Mouse (Mus musculus) heart, postnatal 36 days (tissue): ENCODE results near the gene Ubac1. TPM values are rescaled to one million over a fixed set of nuclear protein-coding genes. Genes with fewer than 3 reads are reported as not detected.
A peak's percentile ranks its signal among the peaks of the same experiment; 100 is the strongest.

Experiments
- DNase-seq, 2 experiments: peaks; one replicate each; pipeline ENCODE4 v3.0.0; 2021 to 2022
- intact Hi-C: fragments of 180-260 bp; cut with DNase I; formaldehyde crosslinking; loops from one replicate; pipeline ENCODE4 v1.15.1; 2025
- total RNA-seq, 2 experiments: library from RNA; stranded (reverse); gene quantifications; 2 replicates each; pipeline ENCODE4 v1.2.3; 2021

Ubac1 gene
- total RNA-seq, 2 experiments from 2014 or later, result 84.8 to 97.5 TPM

DNA sequence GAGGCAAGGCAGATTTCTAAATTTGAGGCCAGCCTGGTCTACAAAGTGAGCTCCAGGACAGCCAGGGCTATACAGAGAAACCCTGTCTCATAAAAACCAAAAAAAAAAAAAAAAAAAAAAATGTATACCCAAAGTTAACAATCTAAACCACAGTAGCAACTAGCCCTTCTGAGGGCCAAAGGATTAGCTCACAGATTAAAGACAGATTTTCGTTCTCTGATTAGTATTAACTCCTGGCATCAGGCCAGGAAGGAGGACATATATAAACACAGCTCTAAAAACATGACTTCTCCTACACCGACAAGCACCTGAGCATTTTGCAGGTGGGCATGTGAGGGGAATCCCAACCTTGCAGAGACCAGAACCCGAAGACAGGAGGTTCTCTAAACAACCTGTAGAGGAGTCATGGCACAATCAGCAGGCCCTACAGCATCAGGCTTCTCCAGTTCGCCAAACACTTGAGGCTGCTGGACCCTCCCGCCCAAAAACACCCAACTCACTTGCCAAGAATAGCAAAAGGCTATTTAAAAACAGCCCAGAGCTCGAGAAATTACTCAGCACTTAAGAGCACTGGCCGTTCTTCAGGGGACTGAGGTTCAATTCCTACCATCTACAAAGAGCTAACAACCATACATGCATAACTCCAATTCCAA, 43.8 kb downstream of the Ubac1 start:
- peak; percentile 18 to 23 for DNase-seq
- intact Hi-C loops, result no loop called here

DNA sequence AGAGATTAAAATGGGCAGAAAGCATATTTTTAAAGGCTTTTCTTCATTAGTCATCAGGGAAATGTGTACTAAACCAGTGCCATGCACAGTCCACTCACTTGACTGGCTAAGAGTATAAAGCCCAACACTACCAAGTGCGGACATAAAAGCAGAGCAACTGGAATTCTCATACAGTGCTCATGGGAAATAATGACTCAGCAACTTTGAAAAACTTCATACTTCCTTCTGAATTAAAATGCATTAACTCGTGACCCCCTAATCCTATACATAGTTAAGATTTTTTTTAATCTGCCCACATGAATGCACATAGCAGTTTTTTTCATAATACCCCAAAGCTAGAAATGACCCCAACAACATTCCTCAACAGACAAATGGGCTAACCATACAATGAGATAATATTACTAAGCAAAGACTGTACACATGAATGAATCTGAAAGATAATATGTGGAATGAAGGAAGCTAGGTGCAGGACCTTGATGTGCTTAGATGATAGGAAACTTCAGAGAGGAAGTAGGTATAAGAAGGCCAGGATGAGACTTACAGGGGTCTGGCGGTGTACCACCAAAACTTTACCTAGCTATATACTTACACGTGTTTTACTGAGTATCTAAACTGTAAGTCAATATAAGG, 46.3 kb downstream of the Ubac1 start:
- DNase-seq, result no peak
- intact Hi-C loops, result no loop called here

DNA sequence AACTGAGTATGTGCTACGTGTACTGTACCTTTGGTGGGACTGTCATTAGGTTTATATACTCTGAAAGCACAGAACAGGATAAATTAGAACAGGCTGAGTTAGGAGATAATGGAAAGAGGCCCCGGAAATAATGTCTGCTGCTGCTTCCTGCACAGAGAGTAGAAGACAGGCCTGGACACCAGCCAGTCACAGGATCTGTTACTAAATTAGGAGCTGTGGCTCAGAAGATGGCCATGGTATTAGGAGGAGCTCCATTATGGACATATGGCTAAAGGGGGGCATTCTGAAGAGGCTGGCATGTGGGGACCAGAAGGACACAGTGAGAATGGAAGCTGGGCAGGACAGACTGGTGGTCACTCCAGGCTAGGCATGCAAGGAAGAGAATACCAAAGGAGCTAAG, 51.1 kb downstream of the Ubac1 start:
- intact Hi-C loops, result no loop called here
- DNase-seq, result peak; percentile 55 to 58

DNA sequence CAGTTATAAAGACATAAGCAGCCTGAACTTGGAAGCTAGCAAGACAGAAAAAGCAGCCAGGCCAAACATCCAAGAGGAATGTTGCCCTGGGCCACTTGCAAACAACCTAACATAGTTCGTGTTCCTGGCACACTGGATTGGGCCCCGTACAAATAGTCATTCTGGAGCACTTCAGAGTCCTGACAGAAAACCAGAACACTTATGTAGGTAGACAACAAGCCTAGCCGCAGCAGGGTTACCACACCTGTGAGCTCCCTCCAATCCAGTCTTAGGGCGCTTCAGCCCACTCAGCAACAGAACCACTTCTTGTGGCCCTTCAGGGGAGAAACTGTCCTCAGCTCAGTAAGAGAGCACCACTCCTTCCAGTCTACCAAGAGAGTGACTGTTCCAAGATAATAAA, 52.2 kb downstream of the Ubac1 start:
- DNase-seq, result peak in 1 of 2 experiments; percentile 28
- intact Hi-C loops, result no loop called here

DNA sequence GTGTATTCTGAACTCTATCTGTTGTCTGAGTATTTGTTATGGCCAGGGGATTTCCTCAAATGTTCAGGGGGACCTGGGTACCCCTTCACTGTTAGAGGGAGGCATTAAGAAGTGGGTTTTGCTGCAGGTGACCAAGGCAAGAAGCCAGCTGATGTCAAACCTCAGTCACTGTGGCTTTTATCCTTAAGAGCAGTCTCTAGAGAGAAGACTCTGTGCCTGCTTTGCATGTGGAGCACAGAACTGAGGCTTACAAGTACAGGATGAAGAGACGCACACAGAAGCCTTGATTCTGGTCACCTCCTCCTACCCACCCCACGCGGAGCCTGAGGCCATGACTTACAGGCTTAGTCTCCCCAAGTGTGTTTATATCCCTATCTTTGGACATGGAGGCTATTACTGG, 72.3 kb downstream of the Ubac1 start:
- intact Hi-C loops, result no loop called here

More for the DNA sequence above, 72.3 kb downstream of the Ubac1 start:
- DNase-seq, result no peak

Other genes starting within 250 kb of the Ubac1 start
- not detected for gene Lcn11, start 244.7 kb downstream of the Ubac1 start, total RNA-seq
- gene Gm13539, start 239.5 kb downstream of the Ubac1 start, total RNA-seq, result not detected
- gene Glt6d1, start 205.9 kb downstream of the Ubac1 start, total RNA-seq, result not detected
- not detected for gene Lcn9, start 198.6 kb downstream of the Ubac1 start, total RNA-seq
- gene Sohlh1, start 174.5 kb downstream of the Ubac1 start, total RNA-seq, result not detected
- under 1 TPM; 0.22 to 0.27 TPM for gene Kcnt1, start 158.0 kb downstream of the Ubac1 start, total RNA-seq
- gene Camsap1, start 38.5 kb downstream of the Ubac1 start, total RNA-seq, result 10 to 100 TPM; 37.9 to 46.2 TPM
- 10 to 100 TPM; 23.4 to 25.3 TPM for gene Nacc2, start 101.5 kb upstream of the Ubac1 start, total RNA-seq
- not detected for gene Lhx3, start 186.5 kb upstream of the Ubac1 start, total RNA-seq
- gene Qsox2, start 215.8 kb upstream of the Ubac1 start, total RNA-seq, result 10 to 100 TPM; 19.0 to 19.7 TPM